Comparison of ENCODE assay signal across 22 mouse cellular contexts in genomic region chr9:108499943-108500342, GRCm38 (mm10). TPM values are rescaled to one million over a fixed set of nuclear protein-coding genes. Genes with fewer than 3 reads are reported as not detected.
DNase-seq lines count a peak whose midpoint lies in the region; ATAC-seq and TF ChIP-seq lines count a peak whose summit lies in the region.
"Had no signal": no experiment of that assay in that cellular context is flagged by ENCODE, and none has a peak within 500 bp of the region (broad histone marks: within the 10 kb centered on the region; RNA-seq: fewer than 3 reads in every experiment).

No protein-coding gene starts in this region.

- H3K9me3 ChIP-seq in megakaryocyte, embryonic 14.5 days, result no peaks in the 10 kb centered on the region
- H3K9me3 ChIP-seq: embryonic facial prominence, embryonic 13.5 days; embryonic facial prominence, embryonic 15.5 days; forebrain, embryonic 10.5 days had no signal

- ATAC-seq in megakaryocyte, adult 5-6 weeks (ENCODE audit: poor library complexity, severe bottlenecking), result no peak
- ATAC-seq: forebrain, embryonic 14.5 days; forebrain, embryonic 16.5 days had no signal

- H3K36me3 ChIP-seq in megakaryocyte, embryonic 14.5 days (replicated peaks; ENCODE audit: low read length), result peaks cover 88% of the 10 kb centered on the region
- H3K36me3 ChIP-seq in myocyte (ENCODE audit: control insufficient read depth, insufficient read depth), result peaks cover 30% of the 10 kb centered on the region

- intact Hi-C loops in gastrocnemius, adult 2 months (cut with DNase I), result no loop called here
- intact Hi-C loops in gastrocnemius, postnatal 14 days (cut with DNase I; ENCODE audit: low total_unique reads), result no loop called here

- no peak overlapping the region for H3K4me2 ChIP-seq in myocyte (ENCODE audit: low read depth)
- H3K4me2 ChIP-seq: embryonic facial prominence, embryonic 13.5 days; embryonic facial prominence, embryonic 15.5 days had no signal

- no peak for TF ChIP-seq CTCF in gastrocnemius, adult 2 months (IDR thresholded peaks at IDR 0.05)

- H3K27ac ChIP-seq in gastrocnemius, adult 2 months, result no peak overlapping the region
- H3K27ac ChIP-seq: embryonic facial prominence, embryonic 13.5 days; embryonic facial prominence, embryonic 15.5 days; forebrain, embryonic 10.5 days had no signal

- TF ChIP-seq POLR2A in myocyte (IDR thresholded peaks at IDR 0.05; ENCODE audit: insufficient read length, low read depth), result no peak

- peak; percentile 18 for DNase-seq in gastrocnemius, adult 2 months
- DNase-seq in gastrocnemius, postnatal 14 days, result no peak
- no peak for DNase-seq in right cerebral cortex, postnatal 36 days (ENCODE audit: low spot score in 2 of 2)
- DNase-seq: adrenal gland, adult 2 months; adrenal gland, postnatal 10 days; adrenal gland, postnatal 25 days; cerebellum, adult 11 months; cerebellum, adult 18-20 months; cerebellum, adult 8-10 months; cerebellum, adult 9-11 months; cerebellum, postnatal 14 days; cerebellum, postnatal 36 days; embryo, embryonic 11 days had no signal

- peaks cover 6% of the 10 kb centered on the region; the same call in 1 of the 2 replicates for H3K4me1 ChIP-seq in megakaryocyte, embryonic 14.5 days
- H3K4me1 ChIP-seq: embryonic facial prominence, embryonic 13.5 days; embryonic facial prominence, embryonic 15.5 days; forebrain, embryonic 10.5 days had no signal

- no peak overlapping the region for H3ac ChIP-seq in myocyte (ENCODE audit: control insufficient read depth, insufficient read length)

- no peaks in the 10 kb centered on the region for H3K79me2 ChIP-seq in myocyte (ENCODE audit: control insufficient read depth, insufficient read depth)

- H3K4me3 ChIP-seq in gastrocnemius, adult 2 months, result no peak overlapping the region
- H3K4me3 ChIP-seq in megakaryocyte, embryonic 14.5 days (replicated peaks), result peak overlapping the region; percentile 69
- H3K4me3 ChIP-seq in myocyte, result no peak overlapping the region
- H3K4me3 ChIP-seq: embryonic facial prominence, embryonic 13.5 days; embryonic facial prominence, embryonic 15.5 days; erythroblast, embryonic 14.5 days; forebrain, embryonic 10.5 days had no signal

- no peaks in the 10 kb centered on the region for H3K27me3 ChIP-seq in megakaryocyte, embryonic 14.5 days (replicated peaks)
- H3K27me3 ChIP-seq in myocyte (ENCODE audit: control insufficient read depth, insufficient read depth, insufficient read length), result no peaks in the 10 kb centered on the region
- H3K27me3 ChIP-seq: embryonic facial prominence, embryonic 13.5 days; embryonic facial prominence, embryonic 15.5 days had no signal

TF ChIP-seq in myocyte, 11 proteins besides CTCF, POLR2A, EP300 and RAD21:
- TF ChIP-seq POLR2AphosphoS2 (IDR thresholded peaks at IDR 0.05; ENCODE audit: insufficient read length, low read depth), result peak; percentile 51
- no peak for TF ChIP-seq CEBPB (IDR thresholded peaks at IDR 0.05; ENCODE audit: insufficient read depth, poor library complexity, severe bottlenecking)

RNA-seq across cellular contexts. Expression of gene Qars, which starts 7.6 kb away (rescaled TPM):
- 10 to 100 TPM; 75.4 to 80.6 TPM for total RNA-seq in gastrocnemius, adult 2 months (2021)
- total RNA-seq in gastrocnemius, postnatal 14 days (2021), result 10 to 100 TPM; 65.9 to 72.6 TPM
- 6.5 and 33.3 TPM in 2 replicates for polyA plus RNA-seq in megakaryocyte, embryonic 14.5 days (2012; ENCODE audit: insufficient read depth, low replicate concordance)
- 120 and 137 TPM in 2 replicates for total RNA-seq in megakaryocyte, adult 5-6 weeks (2015)
- total RNA-seq in megakaryocyte, adult 5-6 weeks (2017), result 130 and 144 TPM in 2 replicates
- 168 TPM for polyA plus RNA-seq in myocyte (2012; fragmentation: generic; extraction: Trizol)

RNA-seq across cellular contexts. Expression of gene Usp19, which starts 9.5 kb away (rescaled TPM):
- 100 to 1,000 TPM; 124 TPM for total RNA-seq in gastrocnemius, adult 2 months (2021)
- total RNA-seq in gastrocnemius, postnatal 14 days (2021), result 10 to 100 TPM; 85.9 to 92.0 TPM
- polyA plus RNA-seq in megakaryocyte, embryonic 14.5 days (2012; ENCODE audit: insufficient read depth, low replicate concordance), result 61.5 and 104 TPM in 2 replicates
- 29.3 and 33.2 TPM in 2 replicates for total RNA-seq in megakaryocyte, adult 5-6 weeks (2015)
- total RNA-seq in megakaryocyte, adult 5-6 weeks (2017), result 34.8 and 36.3 TPM in 2 replicates
- 86.6 TPM for polyA plus RNA-seq in myocyte (2012; fragmentation: generic; extraction: Trizol)

RNA-seq across cellular contexts. Expression of gene Qrich1, which starts 16.7 kb away (rescaled TPM):
- 10 to 100 TPM; 53.3 to 58.9 TPM for total RNA-seq in gastrocnemius, adult 2 months (2021)
- 10 to 100 TPM; 58.8 to 59.5 TPM for total RNA-seq in gastrocnemius, postnatal 14 days (2021)
- 22.0 and 38.5 TPM in 2 replicates for polyA plus RNA-seq in megakaryocyte, embryonic 14.5 days (2012; ENCODE audit: insufficient read depth, low replicate concordance)
- total RNA-seq in megakaryocyte, adult 5-6 weeks (2015), result 68.1 and 74.0 TPM in 2 replicates
- total RNA-seq in megakaryocyte, adult 5-6 weeks (2017), result 97.9 and 109 TPM in 2 replicates
- polyA plus RNA-seq in myocyte (2012; fragmentation: generic; extraction: Trizol), result 44.0 TPM

RNA-seq across cellular contexts. Expression of gene Lamb2, which starts 20.4 kb away (rescaled TPM):
- 100 to 1,000 TPM; 104 to 171 TPM for total RNA-seq in gastrocnemius, adult 2 months (2021)
- total RNA-seq in gastrocnemius, postnatal 14 days (2021), result 100 to 1,000 TPM; 118 to 125 TPM
- 0.04 TPM in 1 of 2 replicates, not detected in the other for polyA plus RNA-seq in megakaryocyte, embryonic 14.5 days (2012; ENCODE audit: insufficient read depth, low replicate concordance)
- 0.13 and 0.73 TPM in 2 replicates for total RNA-seq in megakaryocyte, adult 5-6 weeks (2015)
- 0.33 and 0.37 TPM in 2 replicates for total RNA-seq in megakaryocyte, adult 5-6 weeks (2017)
- 61.6 TPM for polyA plus RNA-seq in myocyte (2012; fragmentation: generic; extraction: Trizol)

RNA-seq across cellular contexts. Expression of gene Klhdc8b, which starts 38.6 kb away (rescaled TPM):
- total RNA-seq in gastrocnemius, adult 2 months (2021), result 1 to 10 TPM; 1.7 to 2.5 TPM
- total RNA-seq in gastrocnemius, postnatal 14 days (2021), result 1 to 10 TPM; 4.1 to 4.6 TPM
- polyA plus RNA-seq in megakaryocyte, embryonic 14.5 days (2012; ENCODE audit: insufficient read depth, low replicate concordance), result 3.8 and 6.5 TPM in 2 replicates
- 0.16 and 0.33 TPM in 2 replicates for total RNA-seq in megakaryocyte, adult 5-6 weeks (2015)
- 1.0 and 1.3 TPM in 2 replicates for total RNA-seq in megakaryocyte, adult 5-6 weeks (2017)
- 3.7 TPM for polyA plus RNA-seq in myocyte (2012; fragmentation: generic; extraction: Trizol)
